Mouse (Mus musculus) kidney, postnatal 0 days (tissue): Measurements from ENCODE around the gene Itpr2. TPM values are rescaled to one million over a fixed set of nuclear protein-coding genes. Genes with fewer than 3 reads are reported as not detected.

Experiments
- ATAC-seq: fragments of 200-750 bp; cut with Nextera tagmentation; replicated peaks from 2 replicates; pipeline ENCODE4 v1.8.0; 2017; ENCODE audit warnings: low read depth, moderate number of reproducible peaks, moderate TSS enrichment, moderate library complexity; ENCODE audit not compliant: low FRiP score
- DNase-seq: peaks from one replicate; pipeline ENCODE4 v3.0.0-alpha.2; 2016; ENCODE audit warnings: low spot score
- H3K27ac ChIP-seq: fragments of 300-500 bp; sonication (generic); 2 replicates; pipeline ENCODE4 v1.5.1; 2014; ENCODE audit warnings: mild to moderate bottlenecking
- H3K27me3 ChIP-seq: fragments of 300-500 bp; sonication (generic); 2 replicates; pipeline ENCODE4 v1.6.1; 2014; ENCODE audit warnings: low read length, mixed read lengths; ENCODE audit not compliant: insufficient read depth
- H3K36me3 ChIP-seq: fragments of 300-500 bp; sonication (generic); 2 replicates; pipeline ENCODE4 v1.6.1; 2014; ENCODE audit warnings: low read length, mixed read lengths; ENCODE audit not compliant: insufficient read depth
- H3K4me1 ChIP-seq: fragments of 300-500 bp; sonication (generic); replicated peaks from 2 replicates; pipeline ENCODE4 v1.6.1; 2014; ENCODE audit warnings: antibody characterized with exemption, low read length, mixed read lengths; ENCODE audit not compliant: insufficient read depth
- H3K4me2 ChIP-seq: fragments of 300-500 bp; sonication (generic); 2 replicates; pipeline ENCODE4 v1.6.1; 2014; ENCODE audit warnings: mild to moderate bottlenecking, low read length, moderate library complexity, mixed read lengths
- H3K4me3 ChIP-seq: fragments of 300-500 bp; sonication (generic); replicated peaks from 2 replicates; pipeline ENCODE4 v1.5.1; 2014; ENCODE audit warnings: low read depth, low read length
- H3K9ac ChIP-seq: fragments of 300-500 bp; sonication (generic); 2 replicates; pipeline ENCODE4 v1.6.1; 2014; ENCODE audit warnings: low read depth, low read length
- H3K9me3 ChIP-seq: fragments of 300-500 bp; sonication (generic); replicated peaks from 2 replicates; pipeline ENCODE4 v1.6.1; 2016; ENCODE audit warnings: low read length, inconsistent platforms, mixed read lengths
- CTCF ChIP-seq: IDR thresholded peaks from 2 replicates; pipeline ENCODE4 v1.5.1; 2016; ENCODE audit warnings: antibody characterized with exemption, low read depth, mild to moderate bottlenecking, moderate library complexity
- WGBS: fragments of 180-500 bp; shearing (Covaris S2); extraction: QIAGEN DNeasy Blood & Tissue Kit; methylation state at CpG from one replicate; pipeline ENCODE4 v1.1.7; 2014; 5-methylcytosine and 5-hydroxymethylcytosine counted together
- polyA plus RNA-seq: library from polyadenylated mRNA; unstranded; fragments of >200 nt; fragmentation: Nextera tagmentation; extraction: Ambion mirVana; gene quantifications from 2 replicates; pipeline ENCODE4 v1.2.1, GENCODE M21; 2015

Itpr2 gene
- polyA plus RNA-seq, 1 experiment from 2014 or later, result 17.4 TPM

GRCm38 (mm10) chr6:146538661-146539060 is 36.6 kb upstream of the Itpr2 start:
- DNase-seq, result no peak
- no peaks in the 10 kb centered on the region for H3K36me3 ChIP-seq
- no peak overlapping the region for H3K9ac ChIP-seq
- no peak overlapping the region for H3K27ac ChIP-seq
- no peak overlapping the region for H3K4me2 ChIP-seq
- H3K9me3 ChIP-seq, result no peaks in the 10 kb centered on the region
- no peaks in the 10 kb centered on the region for H3K27me3 ChIP-seq
- WGBS, result 72% methylated on average over 4 of the region's 4 CpGs
- no peak for TF ChIP-seq CTCF
- ATAC-seq, result no peak
- H3K4me1 ChIP-seq, result no peaks in the 10 kb centered on the region
- H3K4me3 ChIP-seq, result no peak overlapping the region

GRCm38 (mm10) chr6:146538071-146538470 is 36.0 kb upstream of the Itpr2 start:
- Histone ChIP-seq H3K27ac (no peak overlapping the region), H3K36me3 (no peaks in the 10 kb centered on the region), H3K4me3 (no peak overlapping the region), H3K9ac (no peak overlapping the region), H3K27me3 (no peaks in the 10 kb centered on the region), H3K4me1 (no peaks in the 10 kb centered on the region), H3K4me2 (no peak overlapping the region), H3K9me3 (no peaks in the 10 kb centered on the region)
- WGBS, result 49% methylated on average over 2 of the region's 2 CpGs
- no peak for TF ChIP-seq CTCF
- no peak for ATAC-seq
- no peak for DNase-seq

- Histone ChIP-seq H3K27me3 (no peaks in the 10 kb centered on the region), H3K4me3 (no peak overlapping the region), H3K27ac (no peak overlapping the region), H3K4me1 (no peaks in the 10 kb centered on the region), H3K9me3 (no peaks in the 10 kb centered on the region), H3K9ac (no peak overlapping the region), H3K4me2 (no peak overlapping the region), H3K36me3 (no peaks in the 10 kb centered on the region)
- TF ChIP-seq CTCF, result no peak
- no peak for DNase-seq
- 94% methylated on average over 4 of the region's 4 CpGs for WGBS
- ATAC-seq, result no peak
Measured at GRCm38 (mm10) chr6:146537111-146537510, 35.1 kb upstream of the Itpr2 start.

GRCm38 (mm10) chr6:146535501-146535900 is 33.5 kb upstream of the Itpr2 start:
- WGBS, result 93% methylated on average over 5 of the region's 5 CpGs

GRCm38 (mm10) chr6:146533146-146533545 is 31.1 kb upstream of the Itpr2 start:
- no peak for TF ChIP-seq CTCF
- Histone ChIP-seq H3K4me3 (no peak overlapping the region), H3K9me3 (no peaks in the 10 kb centered on the region), H3K27me3 (no peaks in the 10 kb centered on the region), H3K4me1 (no peaks in the 10 kb centered on the region), H3K4me2 (no peak overlapping the region), H3K9ac (no peak overlapping the region), H3K27ac (no peak overlapping the region), H3K36me3 (no peaks in the 10 kb centered on the region)
- WGBS, result 73% methylated on average over 4 of the region's 4 CpGs
- DNase-seq (no peak), ATAC-seq (no peak)

More at GRCm38 (mm10) chr6:146535501-146535900, 33.5 kb upstream of the Itpr2 start:
- no peaks in the 10 kb centered on the region for H3K27me3 ChIP-seq
- no peak for TF ChIP-seq CTCF
- H3K4me1 ChIP-seq, result no peaks in the 10 kb centered on the region
- ATAC-seq (no peak), DNase-seq (no peak)
- no peak overlapping the region for H3K9ac ChIP-seq
- no peak overlapping the region for H3K4me2 ChIP-seq
- no peak overlapping the region for H3K4me3 ChIP-seq
- H3K36me3 ChIP-seq, result no peaks in the 10 kb centered on the region
- H3K9me3 ChIP-seq, result no peaks in the 10 kb centered on the region
- no peak overlapping the region for H3K27ac ChIP-seq

GRCm38 (mm10) chr6:146530769-146531168 is 28.7 kb upstream of the Itpr2 start:
- H3K4me3 ChIP-seq, result no peak overlapping the region
- no peak overlapping the region for H3K4me2 ChIP-seq
- H3K27me3 ChIP-seq, result no peaks in the 10 kb centered on the region
- H3K27ac ChIP-seq, result peak overlapping the region; percentile 54; the same call in 1 of the 2 replicates
- DNase-seq (peak; percentile 93), ATAC-seq (peak; percentile 84)
- no peaks in the 10 kb centered on the region for H3K36me3 ChIP-seq
- H3K9ac ChIP-seq, result no peak overlapping the region
- TF ChIP-seq CTCF, result no peak
- H3K4me1 ChIP-seq, result no peaks in the 10 kb centered on the region
- WGBS, result 16% methylated on average over 5 of the region's 5 CpGs
- H3K9me3 ChIP-seq, result no peaks in the 10 kb centered on the region

- 29% methylated on average over 7 of the region's 7 CpGs for WGBS
- Histone ChIP-seq H3K4me1 (no peaks in the 10 kb centered on the region), H3K27me3 (no peaks in the 10 kb centered on the region), H3K4me2 (no peak overlapping the region), H3K9me3 (no peaks in the 10 kb centered on the region), H3K27ac (no peak overlapping the region), H3K4me3 (no peak overlapping the region), H3K36me3 (no peaks in the 10 kb centered on the region), H3K9ac (no peak overlapping the region)
- no peak for TF ChIP-seq CTCF
- ATAC-seq (peak; percentile 59; the same call in 1 of the 2 replicates), DNase-seq (no peak)
Measured at GRCm38 (mm10) chr6:146530363-146530762, 28.3 kb upstream of the Itpr2 start.
